Mouse (Mus musculus): ENCODE measurements at regions not wholly inside any gene's neighbourhood (a gene's known extent, or its start where the extent isn't known, plus 50 kb on each side); places are given as distances from the start of the nearest gene placed in this dataset.

- no peak for DNase-seq (ENCODE audit: low read depth)
Observed at GRCm38 (mm10) chr17:22795213-22795612, 71.7 kb downstream of the Zfp945 start.

GRCm38 (mm10) chr17:22784481-22784880 lies 82.5 kb downstream of the Zfp945 start:
- no peak for DNase-seq (ENCODE audit: low read depth)

GRCm38 (mm10) chr17:22745736-22746135 lies 121.2 kb downstream of the Zfp945 start:
- no peak for DNase-seq (ENCODE audit: low read depth)

- peak; percentile 81 for DNase-seq (ENCODE audit: low read depth)
Observed at GRCm38 (mm10) chr17:22739581-22740178, 127.3 kb downstream of the Zfp945 start.

- no peak for DNase-seq (ENCODE audit: low read depth)
Observed at GRCm38 (mm10) chr17:22739173-22739572, 127.8 kb downstream of the Zfp945 start.

GRCm38 (mm10) chr17:22736360-22736759 lies 130.6 kb downstream of the Zfp945 start:
- DNase-seq (ENCODE audit: low read depth): no peak
